Mouse (Mus musculus): ENCODE data around the gene Mmd2. TPM values are rescaled to one million over a fixed set of nuclear protein-coding genes. Genes with fewer than 3 reads are reported as not detected.

Mmd2 gene
- polyA plus RNA-seq, 1 experiment: 3.4 TPM

DNA sequence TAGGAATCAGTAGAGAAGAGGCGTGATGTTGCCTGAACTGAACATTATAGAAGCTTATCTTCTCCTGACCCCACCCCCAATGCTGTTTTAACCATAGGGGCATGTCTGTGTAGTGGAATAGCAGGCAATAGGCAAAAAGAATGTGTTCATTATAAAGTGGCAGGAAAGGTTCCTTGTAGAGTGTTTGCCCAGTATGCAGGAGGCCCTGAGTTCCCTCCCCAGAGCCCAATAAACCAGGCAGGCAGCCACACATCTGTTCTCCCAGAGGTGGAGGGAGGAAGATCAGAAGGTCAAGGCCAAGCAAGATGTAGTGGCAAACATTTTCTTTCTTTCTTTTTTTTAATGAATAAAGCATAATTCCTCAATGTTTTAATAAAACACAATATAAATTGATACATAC, 13.5 kb upstream of the Mmd2 start:
- Histone ChIP-seq H3K27ac (replicated peaks; ENCODE audit: low read depth, low read length) (peak overlapping the region; percentile 26), H3K4me1 (ENCODE audit: control insufficient read depth, insufficient read depth, insufficient read length, low read length) (0 out of 2 replicates have a peak, but pooled peaks cover 3% of the 10 kb centered on the region), H3K4me3 (ENCODE audit: insufficient read depth, low read depth, low read length) (no peak overlapping the region)

DNA sequence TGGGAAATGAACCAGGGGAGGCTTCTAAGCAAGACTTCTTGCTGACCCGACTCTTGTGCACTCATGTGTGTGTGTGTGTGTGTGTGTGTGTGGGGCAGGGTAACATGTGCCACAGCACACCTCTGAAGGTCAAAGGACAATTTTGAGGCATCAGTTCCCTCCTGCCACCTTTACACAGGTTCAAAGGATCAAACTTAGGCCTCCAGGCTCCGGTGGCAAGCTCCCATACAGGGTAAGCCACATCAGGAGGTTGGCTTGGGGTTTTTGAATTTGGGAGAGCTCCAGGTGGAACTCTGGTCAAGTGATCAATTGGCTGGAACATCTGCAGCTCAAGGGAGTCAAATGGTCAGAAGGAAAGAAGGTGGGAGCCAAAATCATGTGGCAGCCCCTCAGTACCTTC, 12.8 kb upstream of the Mmd2 start:
- H3K27ac ChIP-seq (replicated peaks; ENCODE audit: low read depth, low read length): peak overlapping the region; percentile 79
- 0 out of 2 replicates have a peak, but pooled peaks cover 3% of the 10 kb centered on the region for H3K4me1 ChIP-seq (ENCODE audit: control insufficient read depth, insufficient read depth, insufficient read length, low read length)
- H3K4me3 ChIP-seq (ENCODE audit: insufficient read depth, low read depth, low read length): no peak overlapping the region

DNA sequence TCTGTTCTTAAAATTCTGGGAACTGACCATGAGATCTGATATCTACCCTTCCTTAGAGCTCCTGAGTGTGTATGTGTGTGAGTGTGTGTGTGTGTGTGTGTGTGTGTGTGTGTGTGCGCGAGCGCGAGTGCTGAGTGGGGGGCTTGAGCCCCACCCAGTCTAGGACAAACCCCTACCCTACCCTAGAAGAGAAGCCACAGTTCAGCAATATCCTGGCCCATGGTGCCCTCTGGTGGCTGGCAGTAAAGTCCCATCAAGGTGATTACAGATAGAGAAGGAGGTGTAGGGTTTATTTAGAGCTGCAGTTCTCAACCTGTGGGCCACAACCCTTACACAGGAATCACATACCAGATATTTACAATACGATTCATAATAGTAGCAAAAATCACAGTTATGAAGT, 11.3 kb upstream of the Mmd2 start:
- H3K27ac ChIP-seq (replicated peaks; ENCODE audit: low read depth, low read length): no peak overlapping the region
- no peak overlapping the region for H3K4me3 ChIP-seq (ENCODE audit: insufficient read depth, low read depth, low read length)
- H3K4me1 ChIP-seq (ENCODE audit: control insufficient read depth, insufficient read depth, insufficient read length, low read length): 0 out of 2 replicates have a peak, but pooled peaks cover 3% of the 10 kb centered on the region

DNA sequence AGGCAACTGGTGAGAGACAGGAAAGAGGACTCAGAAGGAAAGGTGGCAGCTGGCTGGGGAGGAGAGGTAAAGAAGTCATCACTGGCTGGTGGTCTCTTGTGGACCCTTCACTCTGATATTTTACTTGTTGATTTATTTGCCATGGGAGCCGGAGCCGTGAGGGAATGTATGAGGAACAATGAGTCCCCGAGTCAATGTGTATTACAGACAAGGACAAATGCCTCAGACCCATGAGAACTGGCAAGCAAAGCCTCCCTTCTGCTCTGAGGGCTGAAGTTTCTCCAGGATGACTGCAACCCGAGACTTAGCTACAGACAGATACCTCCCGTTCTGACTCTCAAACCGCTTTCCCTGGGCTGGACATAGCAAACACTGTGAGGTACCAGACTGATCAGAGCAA, 7.7 kb upstream of the Mmd2 start:
- no peak overlapping the region for H3K4me3 ChIP-seq (ENCODE audit: insufficient read depth, low read depth, low read length)
- H3K4me1 ChIP-seq (ENCODE audit: control insufficient read depth, insufficient read depth, insufficient read length, low read length): no peaks in the 10 kb centered on the region
- no peak overlapping the region for H3K27ac ChIP-seq (replicated peaks; ENCODE audit: low read depth, low read length)

DNA sequence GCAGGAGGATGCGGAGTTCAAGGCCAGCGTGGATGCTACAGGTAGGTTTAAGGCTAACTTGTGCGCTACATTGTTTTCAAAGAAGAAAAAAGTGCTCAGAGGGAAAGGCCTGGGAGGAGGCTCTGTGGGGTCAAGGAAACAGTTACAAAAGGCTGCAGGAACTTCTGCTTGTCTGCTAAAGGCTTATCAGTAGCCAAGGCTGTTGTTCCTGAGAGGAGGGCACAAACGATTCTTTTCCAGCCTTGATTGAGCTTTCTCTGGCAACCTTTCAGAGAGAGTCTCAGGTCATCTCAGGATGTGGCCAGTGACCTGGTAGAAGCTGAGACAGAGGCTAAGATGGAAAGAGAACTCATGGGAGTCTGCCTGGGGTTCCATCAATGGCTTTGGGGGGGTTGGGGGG, 7.0 kb upstream of the Mmd2 start:
- H3K27ac ChIP-seq (replicated peaks; ENCODE audit: low read depth, low read length): no peak overlapping the region
- H3K4me1 ChIP-seq (ENCODE audit: control insufficient read depth, insufficient read depth, insufficient read length, low read length): no peaks in the 10 kb centered on the region
- H3K4me3 ChIP-seq (ENCODE audit: insufficient read depth, low read depth, low read length): no peak overlapping the region

DNA sequence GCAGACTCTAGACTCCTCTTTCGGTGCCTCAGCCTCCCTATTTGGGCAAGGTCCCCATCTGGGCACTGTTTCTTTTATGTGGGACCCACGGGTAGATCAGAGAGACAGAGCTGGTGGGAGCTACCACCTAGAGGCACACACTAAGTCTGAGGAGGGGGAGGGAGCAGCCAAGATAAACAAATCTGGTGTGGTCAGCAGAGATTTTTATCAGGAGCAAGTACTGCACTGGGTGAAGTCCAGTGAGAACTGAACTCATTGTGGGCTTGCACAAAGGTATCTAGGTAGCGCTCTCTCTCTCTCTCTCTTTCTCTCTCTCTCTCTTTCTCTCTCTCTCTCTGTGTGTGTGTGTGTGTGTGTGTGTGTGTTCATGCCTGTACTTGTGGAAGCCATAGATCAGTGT, 5.9 kb upstream of the Mmd2 start:
- Histone ChIP-seq H3K27ac (replicated peaks; ENCODE audit: low read depth, low read length) (no peak overlapping the region), H3K4me3 (ENCODE audit: insufficient read depth, low read depth, low read length) (no peak overlapping the region), H3K4me1 (ENCODE audit: control insufficient read depth, insufficient read depth, insufficient read length, low read length) (no peaks in the 10 kb centered on the region)

DNA sequence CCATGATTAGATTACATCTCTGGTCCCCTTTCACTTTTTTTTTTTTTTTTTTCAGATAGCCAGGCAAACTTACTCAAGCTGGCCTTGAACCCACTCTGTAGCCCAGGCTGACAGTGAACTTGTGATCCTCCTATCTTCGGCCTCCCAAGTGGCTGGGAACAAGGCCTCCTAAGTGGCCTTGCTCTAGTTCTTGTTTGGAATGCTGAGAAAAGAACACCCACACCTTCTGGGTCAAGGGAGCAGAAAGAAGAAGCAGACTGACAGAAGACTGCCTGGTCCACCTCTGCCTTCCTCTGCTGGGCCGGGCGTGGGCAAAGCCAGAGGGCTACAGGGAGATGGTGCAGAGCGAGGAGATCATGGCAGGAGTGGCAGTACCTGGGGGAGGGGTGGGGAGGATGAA, 1.8 kb upstream of the Mmd2 start:
- H3K4me1 ChIP-seq (ENCODE audit: control insufficient read depth, insufficient read depth, insufficient read length, low read length): peaks cover 1% of the 10 kb centered on the region; the same call in 1 of the 2 replicates
- H3K27ac ChIP-seq (replicated peaks; ENCODE audit: low read depth, low read length): no peak overlapping the region
- no peak overlapping the region for H3K4me3 ChIP-seq (ENCODE audit: insufficient read depth, low read depth, low read length)

DNA sequence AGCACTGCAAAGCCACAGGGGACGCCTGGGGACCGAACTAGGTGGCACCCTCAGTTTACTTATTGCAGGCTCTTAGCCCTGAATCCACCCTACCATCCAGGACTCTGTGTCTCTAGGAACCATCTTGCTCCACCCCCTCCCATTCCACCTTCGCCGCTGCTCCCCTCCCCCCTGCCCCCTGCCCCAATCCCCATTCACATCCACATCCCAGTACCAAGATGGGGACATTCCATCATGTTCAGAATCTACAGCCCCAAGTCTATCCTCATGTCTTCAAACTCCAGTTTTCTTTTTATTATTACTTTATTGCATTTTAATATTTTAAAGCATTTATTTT, 357 bp upstream of the Mmd2 start:
- Histone ChIP-seq H3K27ac (replicated peaks; ENCODE audit: low read depth, low read length) (no peak overlapping the region), H3K4me3 (ENCODE audit: insufficient read depth, low read depth, low read length) (peak overlapping the region; percentile 13; the same call in 1 of the 2 replicates), H3K4me1 (ENCODE audit: control insufficient read depth, insufficient read depth, insufficient read length, low read length) (peaks cover 7% of the 10 kb centered on the region)

DNA sequence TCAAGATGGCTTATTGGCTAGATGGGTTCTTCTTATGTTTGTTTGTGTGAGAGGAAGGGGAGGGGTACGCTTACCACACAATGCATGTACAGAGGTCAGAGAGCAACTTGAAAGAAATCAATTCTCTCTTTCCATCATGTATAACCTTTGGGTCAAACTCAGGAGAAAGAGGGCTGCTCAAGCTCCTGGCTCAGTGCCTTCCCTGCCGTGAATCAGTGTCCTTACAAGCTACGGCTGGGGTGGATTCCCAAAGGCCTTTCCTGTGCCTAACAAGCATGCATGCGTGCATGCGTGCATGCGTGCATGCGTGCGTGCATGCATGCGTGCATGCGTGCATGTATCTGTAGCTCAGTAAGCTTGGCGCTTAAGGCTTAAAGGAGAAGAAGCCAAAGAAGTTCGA, 3.3 kb downstream of the Mmd2 start:
- Histone ChIP-seq H3K27ac (replicated peaks; ENCODE audit: low read depth, low read length) (no peak overlapping the region), H3K4me3 (ENCODE audit: insufficient read depth, low read depth, low read length) (no peak overlapping the region), H3K4me1 (ENCODE audit: control insufficient read depth, insufficient read depth, insufficient read length, low read length) (peaks cover 7% of the 10 kb centered on the region)

DNA sequence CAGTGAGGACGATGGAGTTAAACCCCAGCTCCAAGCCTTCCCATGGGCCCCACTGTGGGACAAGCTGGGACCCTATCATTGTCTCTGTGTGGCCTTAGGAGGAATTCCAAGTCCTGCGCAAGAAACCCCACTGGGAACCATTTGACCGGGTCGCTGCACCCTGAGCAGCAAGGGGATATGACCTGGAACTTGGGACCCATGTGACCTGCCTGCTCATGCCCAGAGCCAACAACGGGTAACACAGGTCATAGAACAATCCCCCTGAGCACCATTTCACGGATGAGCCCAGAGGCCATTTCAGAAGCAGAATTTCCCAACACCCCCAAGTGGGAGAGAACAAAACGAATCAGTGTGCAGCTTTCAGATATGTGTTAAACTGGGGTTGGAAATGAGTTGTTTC, 4.2 kb downstream of the Mmd2 start:
- H3K27ac ChIP-seq (replicated peaks; ENCODE audit: low read depth, low read length): peak overlapping the region; percentile 41; the same call in 1 of the 2 replicates
- no peak overlapping the region for H3K4me3 ChIP-seq (ENCODE audit: insufficient read depth, low read depth, low read length)
- H3K4me1 ChIP-seq (ENCODE audit: control insufficient read depth, insufficient read depth, insufficient read length, low read length): peaks cover 7% of the 10 kb centered on the region

DNA sequence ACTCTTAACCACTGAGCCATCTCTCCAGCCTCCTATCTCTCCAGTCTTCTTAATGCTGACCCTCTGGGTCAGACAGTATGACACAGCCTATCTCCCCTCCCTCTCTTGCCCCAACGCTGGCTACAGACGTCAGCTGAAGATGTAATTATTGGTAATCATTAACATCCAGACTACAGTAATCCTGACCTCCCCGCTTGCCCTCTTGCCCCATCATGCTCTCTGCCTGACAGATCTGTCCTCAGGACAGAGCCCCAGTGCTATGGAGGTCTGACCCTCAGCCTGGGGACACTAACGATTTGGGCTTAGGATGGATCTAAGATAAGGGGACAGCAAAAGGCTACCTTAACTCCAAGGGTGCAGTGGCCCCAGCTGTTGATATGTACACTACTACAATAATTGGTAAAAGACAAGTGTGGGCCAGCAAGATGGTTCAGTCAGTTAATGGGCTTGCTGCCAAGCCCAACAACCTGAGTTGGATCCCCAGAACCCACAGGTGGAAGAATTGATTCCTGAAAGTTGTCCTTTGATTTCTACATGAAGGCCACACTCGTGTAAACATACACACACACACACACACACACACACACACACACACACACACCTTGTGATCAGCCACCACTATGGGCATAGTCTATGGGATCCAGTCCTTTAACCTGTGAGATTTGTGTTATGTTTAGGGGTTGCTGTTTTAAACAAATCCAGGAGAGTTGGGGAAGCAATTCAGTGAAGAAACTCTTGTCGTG, 10.8 kb downstream of the Mmd2 start:
- H3K4me3 ChIP-seq (ENCODE audit: insufficient read depth, low read depth, low read length): no peak overlapping the region
- no peaks in the 10 kb centered on the region for H3K4me1 ChIP-seq (ENCODE audit: control insufficient read depth, insufficient read depth, insufficient read length, low read length)
- H3K27ac ChIP-seq (replicated peaks; ENCODE audit: low read depth, low read length): no peak overlapping the region

DNA sequence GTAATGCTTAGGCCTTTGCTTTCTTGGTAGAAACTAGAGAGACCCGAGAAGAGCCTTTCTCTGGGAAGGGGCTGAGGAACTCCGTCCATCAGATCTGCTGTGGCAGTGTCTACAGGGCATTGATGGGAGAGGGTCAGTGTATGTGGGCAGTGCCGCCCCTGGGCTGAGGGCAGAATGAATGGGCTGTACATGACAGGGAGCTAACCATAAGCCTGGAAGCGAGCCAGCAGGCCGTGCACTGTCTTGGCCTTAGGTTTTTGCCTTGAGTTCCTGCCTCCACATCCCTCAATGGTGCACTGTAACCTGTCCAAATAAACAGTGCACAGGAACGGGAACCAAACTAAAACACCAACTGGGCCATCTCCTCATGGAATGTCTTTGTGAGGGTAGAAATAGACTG, 11.9 kb downstream of the Mmd2 start:
- H3K27ac ChIP-seq (replicated peaks; ENCODE audit: low read depth, low read length): no peak overlapping the region
- no peaks in the 10 kb centered on the region for H3K4me1 ChIP-seq (ENCODE audit: control insufficient read depth, insufficient read depth, insufficient read length, low read length)
- no peak overlapping the region for H3K4me3 ChIP-seq (ENCODE audit: insufficient read depth, low read depth, low read length)

DNA sequence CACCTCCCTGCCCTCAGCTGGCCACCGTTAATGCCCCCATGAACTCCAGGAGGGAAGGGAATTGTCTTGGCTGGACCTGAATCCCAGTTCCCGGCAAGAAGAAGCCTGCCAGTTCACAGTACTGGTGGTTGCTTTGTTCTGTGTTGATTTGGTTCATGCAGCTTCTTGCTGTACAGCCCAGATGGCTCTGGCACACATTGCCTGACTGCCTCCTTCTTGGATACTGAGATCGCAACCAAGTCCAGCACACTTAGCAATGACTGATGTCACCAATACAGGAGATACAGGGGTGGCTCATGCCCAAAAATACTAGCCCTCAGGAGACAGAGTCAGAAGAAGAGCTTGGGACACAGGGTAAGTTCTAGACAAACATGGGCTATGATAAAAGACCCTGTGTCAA, 12.9 kb downstream of the Mmd2 start:
- Histone ChIP-seq H3K4me3 (ENCODE audit: insufficient read depth, low read depth, low read length) (no peak overlapping the region), H3K27ac (replicated peaks; ENCODE audit: low read depth, low read length) (no peak overlapping the region), H3K4me1 (ENCODE audit: control insufficient read depth, insufficient read depth, insufficient read length, low read length) (no peaks in the 10 kb centered on the region)

DNA sequence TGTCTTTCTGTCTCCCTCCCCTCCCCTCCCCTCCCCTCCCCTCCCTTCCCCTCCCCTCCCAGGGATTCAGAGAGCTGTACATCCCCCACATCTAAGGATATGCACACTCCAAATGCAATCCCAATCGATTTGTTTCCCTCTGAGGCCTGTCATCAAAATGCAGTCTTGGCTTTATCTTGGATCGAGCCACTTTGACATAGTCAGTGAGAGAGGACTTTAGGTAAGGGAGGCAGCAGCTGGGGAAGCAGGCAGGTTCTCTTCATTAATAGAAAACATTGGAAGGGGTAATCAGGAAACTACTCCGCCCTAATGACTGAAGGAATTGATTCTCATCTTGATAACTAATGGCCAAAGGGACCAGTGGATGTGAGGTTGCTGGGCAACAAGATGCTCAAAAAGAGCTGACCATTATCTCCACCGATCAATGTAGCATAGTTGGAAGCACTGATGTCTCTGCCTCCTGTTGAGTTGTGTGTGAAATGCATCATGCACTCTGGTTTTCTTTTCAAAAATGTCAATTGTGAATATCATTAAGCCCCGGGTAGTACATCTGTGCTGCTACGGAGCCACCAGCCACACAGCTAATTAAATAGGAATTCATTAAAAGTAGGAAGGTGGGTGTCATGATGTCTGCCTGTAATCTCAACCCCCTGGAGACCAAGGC, 17.5 kb downstream of the Mmd2 start:
- Histone ChIP-seq H3K27ac (replicated peaks; ENCODE audit: low read depth, low read length) (no peak overlapping the region), H3K4me3 (ENCODE audit: insufficient read depth, low read depth, low read length) (no peak overlapping the region)

DNA sequence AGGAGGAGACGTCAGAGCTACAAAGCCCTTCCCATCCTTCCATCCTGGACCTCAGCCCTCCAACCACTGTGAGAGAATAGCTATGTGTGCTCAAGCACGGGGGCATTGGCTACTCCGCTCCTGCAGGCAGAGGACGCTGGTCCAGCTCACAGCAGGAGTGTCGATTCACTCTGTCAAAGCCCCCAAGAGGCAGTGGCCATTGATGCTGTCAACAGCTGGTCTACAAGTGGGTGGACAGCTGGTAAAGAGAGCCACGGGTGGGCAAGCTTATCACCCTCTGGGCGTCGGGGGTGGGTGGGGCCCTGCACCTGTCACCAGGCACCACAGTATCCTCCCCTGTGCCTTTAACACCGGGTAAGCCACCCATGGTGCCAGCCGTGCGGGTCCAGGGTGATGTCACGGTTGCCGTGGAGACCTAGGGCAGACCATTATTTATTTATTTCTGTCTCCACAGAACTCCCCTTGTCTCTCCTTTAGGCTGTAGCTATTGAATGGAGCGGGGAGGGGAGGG, 24.9 kb downstream of the Mmd2 start:
- Histone ChIP-seq H3K4me1 (ENCODE audit: control insufficient read depth, insufficient read depth, insufficient read length, low read length) (no peaks in the 10 kb centered on the region), H3K27ac (replicated peaks; ENCODE audit: low read depth, low read length) (no peak overlapping the region), H3K4me3 (ENCODE audit: insufficient read depth, low read depth, low read length) (no peak overlapping the region)

More for the DNA sequence above, 17.5 kb downstream of the Mmd2 start:
- peaks cover 2% of the 10 kb centered on the region; the same call in 1 of the 2 replicates for H3K4me1 ChIP-seq (ENCODE audit: control insufficient read depth, insufficient read depth, insufficient read length, low read length)

DNA sequence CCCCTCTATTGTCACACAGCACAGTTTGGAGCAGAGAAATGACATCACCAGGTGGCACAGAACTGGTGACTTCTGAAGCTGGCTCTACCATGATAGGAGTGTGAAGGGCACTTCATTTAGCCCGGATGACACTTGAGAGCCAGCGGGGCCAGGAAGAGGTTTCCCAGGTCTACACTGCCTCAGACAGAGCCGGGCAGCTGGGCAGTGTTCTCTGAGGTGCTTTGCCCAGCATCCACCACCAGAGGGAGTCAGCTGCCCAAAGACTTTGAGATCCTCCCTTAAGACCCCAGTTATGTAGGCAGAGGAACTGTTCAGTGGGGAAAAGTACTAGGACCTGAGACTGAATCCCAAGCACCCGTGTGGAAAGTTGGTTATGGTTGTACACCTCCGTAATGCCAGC, 27.1 kb downstream of the Mmd2 start:
- Histone ChIP-seq H3K4me1 (ENCODE audit: control insufficient read depth, insufficient read depth, insufficient read length, low read length) (no peaks in the 10 kb centered on the region), H3K4me3 (ENCODE audit: insufficient read depth, low read depth, low read length) (no peak overlapping the region), H3K27ac (replicated peaks; ENCODE audit: low read depth, low read length) (no peak overlapping the region)

Data from brown adipose tissue, adult 24 weeks (tissue).